Mouse (Mus musculus): ENCODE data around the gene Creg2. TPM values are rescaled to one million over a fixed set of nuclear protein-coding genes. Genes with fewer than 3 reads are reported as not detected.
A peak's percentile ranks its signal among the peaks of the same experiment; 100 is the strongest.
"Not testable (repeated sequence)": the region's sequence is repeated elsewhere in the genome, so short reads cannot be mapped to it uniquely, and the experiment has no call there.

Creg2 gene
- polyA plus RNA-seq, 1 experiment from 2014 or later, result 0.55 TPM

DNA sequence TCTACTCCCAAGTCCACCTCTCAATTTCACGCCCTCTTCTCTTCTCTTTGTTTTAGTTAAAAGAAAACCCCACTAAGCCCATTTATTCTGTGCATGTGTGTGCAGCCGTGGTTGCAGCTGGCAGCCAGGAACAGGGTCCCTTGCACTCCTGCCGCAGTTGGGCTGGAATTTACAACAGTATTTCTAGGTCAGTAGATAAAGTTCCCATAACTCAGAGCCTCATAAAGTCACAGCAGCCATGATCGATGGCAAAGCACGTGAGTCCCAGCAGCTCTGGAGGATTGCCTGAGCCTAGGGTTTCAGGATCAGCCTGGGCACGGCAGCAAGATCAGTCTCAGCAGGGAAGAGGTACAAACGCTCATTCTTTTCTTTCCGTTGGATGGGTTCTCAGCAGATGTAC is 32.8 kb downstream of the Creg2 start:
- Histone ChIP-seq H3K9me3 (no peaks in the 10 kb centered on the region), H3K27me3 (no peaks in the 10 kb centered on the region), H3K9ac (no peak overlapping the region), H3K36me3 (no peaks in the 10 kb centered on the region), H3K4me1 (peaks cover 19% of the 10 kb centered on the region), H3K4me2 (no peak overlapping the region), H3K27ac (no peak overlapping the region), H3K4me3 (no peak overlapping the region)
- no peak for ATAC-seq (ENCODE audit: insufficient number of reproducible peaks, low FRiP score, low TSS enrichment, low read depth)
- WGBS, result 11% methylated on average over 8 of the region's 8 CpGs

DNA sequence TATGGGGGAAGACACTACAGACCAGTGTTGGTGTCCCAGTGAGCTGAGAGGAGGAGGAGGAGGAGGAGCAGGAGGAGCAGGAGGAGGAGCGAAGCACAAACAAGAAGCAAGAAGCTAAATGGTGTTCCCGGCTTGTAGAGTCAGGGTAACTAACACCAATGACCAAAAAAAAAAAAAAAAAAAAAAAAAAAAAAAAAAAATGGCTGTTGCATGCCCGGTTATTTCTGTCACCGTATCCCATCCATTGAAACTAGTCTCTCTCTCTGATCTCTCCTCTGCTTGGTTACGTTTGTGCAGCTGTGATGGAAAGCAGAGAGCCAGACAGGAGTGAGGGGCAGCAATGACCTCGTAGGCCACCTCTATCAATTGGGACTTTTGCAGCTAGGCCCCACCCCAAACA is 35.7 kb downstream of the Creg2 start:
- H3K4me1 ChIP-seq, result peaks cover 19% of the 10 kb centered on the region
- H3K27me3 ChIP-seq, result no peaks in the 10 kb centered on the region
- ATAC-seq (ENCODE audit: insufficient number of reproducible peaks, low FRiP score, low TSS enrichment, low read depth), result no peak
- WGBS, result 66% methylated on average over 6 of the region's 6 CpGs
- no peaks in the 10 kb centered on the region for H3K9me3 ChIP-seq
- no peak overlapping the region for H3K9ac ChIP-seq
- no peak overlapping the region for H3K4me3 ChIP-seq
- H3K36me3 ChIP-seq, result no peaks in the 10 kb centered on the region
- no peak overlapping the region for H3K4me2 ChIP-seq
- H3K27ac ChIP-seq, result no peak overlapping the region

DNA sequence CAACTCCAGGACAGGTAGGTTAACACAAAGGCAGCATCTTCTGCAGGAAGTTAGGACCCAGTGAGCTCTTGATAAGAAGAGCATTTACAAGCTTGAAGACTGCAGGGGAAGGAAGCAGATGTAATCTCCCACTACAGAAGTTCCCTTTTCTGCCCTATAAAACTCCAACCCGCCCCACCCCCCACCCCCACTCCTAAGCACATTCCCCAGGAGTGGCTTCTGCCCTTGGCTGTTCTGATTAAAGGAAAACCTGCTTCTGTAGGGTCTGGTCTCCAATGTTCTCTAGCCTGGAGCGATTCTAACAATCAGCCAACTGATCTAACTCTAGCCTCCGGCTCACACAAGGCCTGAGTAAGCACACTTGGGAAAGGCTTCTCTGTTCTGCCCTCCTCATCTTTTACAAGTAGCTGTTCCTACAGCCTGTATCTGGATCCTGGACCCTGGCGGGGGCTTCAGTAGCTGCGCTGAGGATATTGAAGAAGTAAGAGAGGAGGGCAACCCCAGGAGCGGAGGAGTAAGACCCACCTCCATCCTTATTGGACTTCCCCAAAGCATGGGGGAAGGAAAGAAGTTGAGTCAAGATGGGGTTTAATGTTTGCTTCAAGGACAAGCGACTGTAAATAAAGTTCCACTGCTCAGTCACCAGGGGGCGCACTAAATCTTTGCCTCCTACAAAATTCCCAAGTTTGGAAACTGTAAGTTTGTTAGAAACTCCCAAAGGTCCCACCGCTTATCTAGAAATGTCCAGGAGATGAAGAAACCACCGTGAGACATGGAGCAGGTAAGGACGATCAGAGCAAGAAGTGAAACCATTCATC is 36.6 kb downstream of the Creg2 start:
- H3K9ac ChIP-seq, result no peak overlapping the region
- H3K27ac ChIP-seq, result peak overlapping the region; percentile 18; the same call in 1 of the 2 replicates
- no peaks in the 10 kb centered on the region for H3K36me3 ChIP-seq
- peaks cover 19% of the 10 kb centered on the region for H3K4me1 ChIP-seq
- no peak for ATAC-seq (ENCODE audit: insufficient number of reproducible peaks, low FRiP score, low TSS enrichment, low read depth)
- H3K27me3 ChIP-seq, result no peaks in the 10 kb centered on the region
- no peaks in the 10 kb centered on the region for H3K9me3 ChIP-seq
- H3K4me2 ChIP-seq, result peak overlapping the region; percentile 25; the same call in 1 of the 2 replicates
- WGBS, result 15% methylated on average over 11 of the region's 11 CpGs
- H3K4me3 ChIP-seq, result no peak overlapping the region

DNA sequence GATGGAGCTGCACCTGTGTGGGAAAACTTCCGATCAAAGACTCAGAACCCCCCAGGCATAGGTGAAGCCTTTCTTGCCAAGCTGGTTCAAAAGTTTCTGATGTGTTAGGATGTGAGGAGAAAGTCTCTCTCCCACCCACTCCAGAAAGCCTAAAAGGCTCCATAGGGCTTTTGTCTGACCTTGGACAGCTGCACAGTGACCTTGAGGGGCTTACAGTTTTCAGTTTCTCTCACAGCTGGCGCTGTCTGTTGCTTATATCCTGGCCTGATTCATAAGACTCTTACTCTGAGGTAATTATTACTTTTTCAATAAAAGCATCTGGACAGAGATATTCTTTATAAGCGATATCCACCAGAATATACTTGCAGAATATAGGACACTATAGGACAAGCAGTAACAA is 38.2 kb downstream of the Creg2 start:
- Histone ChIP-seq H3K9ac (no peak overlapping the region), H3K4me3 (no peak overlapping the region), H3K4me2 (no peak overlapping the region), H3K9me3 (no peaks in the 10 kb centered on the region), H3K4me1 (peaks cover 15% of the 10 kb centered on the region), H3K27me3 (no peaks in the 10 kb centered on the region), H3K27ac (no peak overlapping the region), H3K36me3 (no peaks in the 10 kb centered on the region)
- ATAC-seq (ENCODE audit: insufficient number of reproducible peaks, low FRiP score, low TSS enrichment, low read depth), result no peak
- WGBS, result 70% methylated on average over 3 of the region's 3 CpGs

DNA sequence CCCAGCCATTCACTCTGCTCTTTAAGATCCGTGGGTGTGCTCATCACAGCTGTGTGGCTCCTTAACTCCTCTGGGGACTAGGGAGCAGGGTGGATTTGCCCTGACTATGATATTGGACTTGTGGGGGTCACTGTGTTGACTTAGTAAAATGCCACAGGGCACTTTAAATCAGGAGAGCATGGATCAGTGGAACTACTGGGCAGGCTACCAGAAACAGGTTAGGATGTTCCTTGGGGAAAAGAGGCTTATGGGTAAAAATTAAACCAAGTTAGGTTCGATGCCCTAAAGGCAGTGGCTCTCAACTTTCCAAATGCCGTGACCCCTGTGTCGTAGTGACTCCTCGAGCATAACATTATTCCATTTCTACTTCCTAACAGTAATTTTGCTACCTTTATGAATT is 38.8 kb downstream of the Creg2 start:
- H3K4me2 ChIP-seq, result no peak overlapping the region
- H3K9ac ChIP-seq, result no peak overlapping the region
- 68% methylated on average over 5 of the region's 5 CpGs for WGBS
- H3K9me3 ChIP-seq, result no peaks in the 10 kb centered on the region
- no peak for ATAC-seq (ENCODE audit: insufficient number of reproducible peaks, low FRiP score, low TSS enrichment, low read depth)
- no peak overlapping the region for H3K4me3 ChIP-seq
- H3K36me3 ChIP-seq, result no peaks in the 10 kb centered on the region
- no peak overlapping the region for H3K27ac ChIP-seq
- H3K27me3 ChIP-seq, result no peaks in the 10 kb centered on the region
- peaks cover 15% of the 10 kb centered on the region for H3K4me1 ChIP-seq

DNA sequence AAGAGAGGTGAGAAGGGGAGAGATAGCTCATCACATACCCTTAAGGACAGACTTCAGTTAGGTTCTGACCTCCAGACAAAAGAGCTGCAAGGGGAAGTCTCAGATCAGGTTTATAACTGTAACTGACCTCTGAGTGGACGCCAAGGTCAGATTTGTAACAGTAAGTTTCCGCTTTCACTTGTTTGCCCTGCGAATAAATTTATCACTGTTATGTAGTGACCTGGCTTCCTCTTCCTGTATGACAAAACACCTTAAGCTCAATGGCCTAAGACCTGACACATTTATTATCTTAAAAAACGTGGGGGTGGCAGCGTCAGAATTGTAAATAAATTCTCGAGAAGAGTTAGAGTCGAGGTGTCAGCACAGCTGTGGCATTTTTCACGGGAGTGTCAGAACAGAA is 42.7 kb downstream of the Creg2 start:
- no peaks in the 10 kb centered on the region for H3K36me3 ChIP-seq
- WGBS, result 39% methylated on average over 8 of the region's 8 CpGs
- H3K27ac ChIP-seq, result no peak overlapping the region
- H3K4me3 ChIP-seq, result no peak overlapping the region
- H3K27me3 ChIP-seq, result no peaks in the 10 kb centered on the region
- H3K4me1 ChIP-seq, result no peaks in the 10 kb centered on the region
- ATAC-seq (ENCODE audit: insufficient number of reproducible peaks, low FRiP score, low TSS enrichment, low read depth), result no peak
- no peak overlapping the region for H3K9ac ChIP-seq
- H3K9me3 ChIP-seq, result no peaks in the 10 kb centered on the region
- no peak overlapping the region for H3K4me2 ChIP-seq

DNA sequence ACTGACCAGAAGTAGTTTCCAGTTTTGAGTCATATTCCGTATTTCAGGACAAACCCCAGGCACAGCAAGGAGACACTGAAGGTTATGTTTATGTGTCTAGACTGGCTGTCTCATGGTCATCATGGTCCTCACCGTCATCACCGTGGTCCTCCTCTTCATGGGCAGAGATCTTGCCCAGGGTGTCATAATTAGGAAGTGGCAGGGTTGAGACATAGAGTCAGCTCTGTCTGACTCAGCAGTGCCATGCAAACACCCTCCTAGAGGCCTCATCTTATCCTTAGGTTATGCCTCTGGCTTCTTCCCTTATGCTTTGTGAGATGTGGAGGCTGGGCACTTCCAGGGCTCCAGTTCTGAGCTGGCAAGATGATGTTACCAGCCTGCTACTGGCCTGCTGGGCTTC is 48.8 kb downstream of the Creg2 start:
- H3K27ac ChIP-seq, result no peak overlapping the region
- no peaks in the 10 kb centered on the region for H3K9me3 ChIP-seq
- 0 out of 2 replicates have a peak, but pooled peaks cover 4% of the 10 kb centered on the region for H3K4me1 ChIP-seq
- H3K27me3 ChIP-seq, result no peaks in the 10 kb centered on the region
- no peak overlapping the region for H3K4me3 ChIP-seq
- H3K4me2 ChIP-seq, result no peak overlapping the region
- H3K36me3 ChIP-seq, result no peaks in the 10 kb centered on the region
- no peak overlapping the region for H3K9ac ChIP-seq
- 94% methylated on average over 3 of the region's 3 CpGs for WGBS
- no peak for ATAC-seq (ENCODE audit: insufficient number of reproducible peaks, low FRiP score, low TSS enrichment, low read depth)

DNA sequence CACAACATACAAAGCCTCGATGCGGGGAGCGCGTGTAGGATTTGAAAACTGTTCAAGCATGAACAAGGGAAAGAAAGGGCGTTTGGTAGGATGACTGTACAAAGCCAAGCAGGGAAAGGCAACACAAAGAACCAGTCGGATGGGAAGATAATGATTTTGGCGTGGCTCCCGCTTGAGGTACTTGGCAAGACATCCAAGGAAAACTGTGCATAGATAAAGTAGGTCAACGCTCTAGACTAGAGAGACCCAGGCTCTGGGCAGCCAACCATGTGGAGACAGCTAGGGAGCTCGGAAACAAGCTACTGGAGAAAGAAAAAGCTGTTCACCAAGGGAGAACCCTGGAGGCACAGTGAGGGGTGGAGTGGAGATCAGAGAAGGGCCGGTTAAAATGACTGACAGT is 52.5 kb downstream of the Creg2 start:
- no peak overlapping the region for H3K27ac ChIP-seq
- 68% methylated on average over 11 of the region's 11 CpGs for WGBS
- ATAC-seq (ENCODE audit: insufficient number of reproducible peaks, low FRiP score, low TSS enrichment, low read depth), result no peak
- no peaks in the 10 kb centered on the region for H3K27me3 ChIP-seq
- no peak overlapping the region for H3K4me3 ChIP-seq
- H3K4me2 ChIP-seq, result no peak overlapping the region
- no peak overlapping the region for H3K9ac ChIP-seq
- 0 out of 2 replicates have a peak, but pooled peaks cover 4% of the 10 kb centered on the region for H3K4me1 ChIP-seq
- H3K9me3 ChIP-seq, result no peaks in the 10 kb centered on the region
- no peaks in the 10 kb centered on the region for H3K36me3 ChIP-seq

DNA sequence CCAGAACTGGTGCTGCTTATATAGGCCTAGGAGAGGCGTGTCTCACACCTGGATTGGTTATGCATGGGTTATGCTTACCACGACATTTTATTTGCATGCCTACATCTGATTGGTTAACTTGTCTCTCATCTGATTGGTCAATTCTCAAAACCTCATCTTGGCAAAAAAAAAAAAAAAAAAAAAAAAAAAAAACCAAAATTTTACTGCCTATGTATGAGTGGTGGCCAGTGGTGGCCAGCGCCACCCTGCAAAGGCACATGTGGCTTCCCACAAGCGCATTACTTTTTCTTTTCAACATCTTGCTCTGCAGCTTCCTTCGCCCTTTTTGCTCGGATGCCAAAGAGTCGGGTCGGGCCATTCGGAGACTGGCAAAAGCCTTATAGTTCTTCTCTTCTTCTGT is 54.1 kb downstream of the Creg2 start:
- H3K4me1 ChIP-seq; ATAC-seq (ENCODE audit: insufficient number of reproducible peaks, low FRiP score, low TSS enrichment, low read depth); H3K27ac ChIP-seq; H3K9ac ChIP-seq; H3K4me3 ChIP-seq; H3K9me3 ChIP-seq; H3K36me3 ChIP-seq; H3K4me2 ChIP-seq; H3K27me3 ChIP-seq: not testable (repeated sequence)
- WGBS, result 87% methylated on average over 9 of the region's 9 CpGs

DNA sequence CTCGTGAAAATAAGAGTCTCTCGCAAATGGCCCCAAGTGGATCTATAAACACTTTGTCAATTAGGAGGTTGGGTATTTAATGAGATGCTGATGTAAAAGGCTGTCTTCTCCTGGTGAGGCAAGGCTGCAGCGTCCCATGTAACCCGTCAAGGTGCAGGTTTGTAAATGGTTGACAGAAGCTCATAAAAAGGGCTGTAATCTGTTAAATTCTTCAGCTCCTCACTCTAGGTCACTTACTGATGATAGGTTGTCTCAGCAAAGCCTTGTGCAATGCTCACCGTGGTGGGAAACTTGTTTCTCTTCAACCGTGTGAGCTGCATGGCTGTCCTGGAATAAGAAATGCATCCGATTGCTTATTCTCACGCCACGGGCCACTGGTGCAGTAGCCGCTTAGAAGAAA is 57.4 kb downstream of the Creg2 start:
- H3K4me3 ChIP-seq, result no peak overlapping the region
- no peak for ATAC-seq (ENCODE audit: insufficient number of reproducible peaks, low FRiP score, low TSS enrichment, low read depth)
- WGBS, result 46% methylated on average over 10 of the region's 10 CpGs

DNA sequence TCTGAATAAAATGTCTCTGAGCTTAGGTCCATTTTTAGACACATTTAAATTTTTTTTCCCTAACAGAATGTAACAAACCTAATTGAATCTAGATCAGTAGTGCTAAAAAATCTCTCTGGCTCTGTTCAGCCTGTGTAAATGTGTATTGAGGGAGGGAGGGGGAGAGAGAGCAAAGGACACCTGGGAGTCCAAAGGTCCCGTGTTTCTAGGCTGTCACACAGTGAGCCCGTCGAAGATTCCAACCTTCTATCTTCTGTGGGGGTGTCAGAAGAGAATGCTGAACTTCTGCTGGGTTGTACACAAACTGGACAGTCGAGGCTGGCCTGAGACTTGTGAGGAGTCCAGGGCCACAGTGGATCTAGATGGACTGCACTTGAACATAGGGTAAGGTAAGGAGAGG is 59.2 kb downstream of the Creg2 start:
- Histone ChIP-seq H3K4me2 (no peak overlapping the region), H3K4me3 (no peak overlapping the region)
- WGBS, result 62% methylated on average over 4 of the region's 4 CpGs

More for the DNA sequence above, 57.4 kb downstream of the Creg2 start:
- no peaks in the 10 kb centered on the region for H3K27me3 ChIP-seq
- no peak overlapping the region for H3K27ac ChIP-seq
- no peaks in the 10 kb centered on the region for H3K9me3 ChIP-seq
- no peak overlapping the region for H3K4me2 ChIP-seq
- no peaks in the 10 kb centered on the region for H3K36me3 ChIP-seq
- no peak overlapping the region for H3K9ac ChIP-seq
- no peaks in the 10 kb centered on the region for H3K4me1 ChIP-seq

DNA sequence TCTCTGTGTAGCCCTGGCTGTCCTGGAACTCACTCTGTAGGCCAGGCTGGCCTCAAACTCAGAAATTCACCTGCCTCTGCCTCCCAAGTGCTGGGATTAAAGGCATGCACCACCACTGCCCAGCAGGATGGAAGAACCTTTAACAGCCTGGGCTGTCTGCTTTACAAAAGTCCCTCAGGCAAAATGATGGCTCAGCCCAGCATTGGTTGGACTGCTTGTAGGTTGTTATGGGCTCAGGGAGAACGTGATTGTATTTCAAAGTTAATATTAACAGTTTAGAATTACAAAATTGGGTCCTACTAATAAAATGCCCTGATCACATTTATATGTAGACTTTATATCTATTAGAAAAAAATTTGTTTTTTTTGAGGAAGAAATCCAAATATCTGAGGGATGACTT is 59.7 kb downstream of the Creg2 start:
- not testable (repeated sequence) for ATAC-seq (ENCODE audit: insufficient number of reproducible peaks, low FRiP score, low TSS enrichment, low read depth); H3K27ac ChIP-seq; H3K4me2 ChIP-seq; H3K4me1 ChIP-seq; H3K27me3 ChIP-seq; H3K36me3 ChIP-seq; H3K4me3 ChIP-seq; H3K9ac ChIP-seq; H3K9me3 ChIP-seq
- 48% methylated on average over 1 of the region's 1 CpGs for WGBS

More for the DNA sequence above, 59.2 kb downstream of the Creg2 start:
- no peaks in the 10 kb centered on the region for H3K4me1 ChIP-seq
- no peak overlapping the region for H3K9ac ChIP-seq
- no peak for ATAC-seq (ENCODE audit: insufficient number of reproducible peaks, low FRiP score, low TSS enrichment, low read depth)
- no peak overlapping the region for H3K27ac ChIP-seq
- H3K27me3 ChIP-seq, result no peaks in the 10 kb centered on the region
- no peaks in the 10 kb centered on the region for H3K36me3 ChIP-seq
- no peaks in the 10 kb centered on the region for H3K9me3 ChIP-seq

DNA sequence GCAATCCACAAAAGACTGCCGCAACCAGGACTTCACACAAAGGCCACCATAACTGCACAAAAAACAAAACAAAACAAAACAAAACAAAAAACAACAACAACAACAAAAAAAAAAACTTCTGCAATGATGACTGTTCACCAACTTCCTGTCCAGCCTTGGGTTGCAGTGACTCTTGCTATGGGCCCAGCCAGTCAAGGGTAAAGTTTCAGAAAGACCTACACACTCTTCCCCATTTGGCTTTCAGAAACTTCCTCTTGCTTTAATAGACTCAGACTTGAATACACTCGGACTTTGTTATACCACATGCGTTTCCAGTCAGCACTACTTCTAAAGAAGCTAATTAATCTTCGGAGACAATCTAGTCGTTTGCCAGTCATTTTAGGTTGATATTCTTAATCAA is 61.1 kb downstream of the Creg2 start:
- H3K4me3 ChIP-seq, result no peak overlapping the region
- 65% methylated on average over 5 of the region's 5 CpGs for WGBS
- no peak for ATAC-seq (ENCODE audit: insufficient number of reproducible peaks, low FRiP score, low TSS enrichment, low read depth)
- no peaks in the 10 kb centered on the region for H3K9me3 ChIP-seq
- no peaks in the 10 kb centered on the region for H3K27me3 ChIP-seq
- no peak overlapping the region for H3K27ac ChIP-seq
- H3K36me3 ChIP-seq, result no peaks in the 10 kb centered on the region
- no peak overlapping the region for H3K4me2 ChIP-seq
- no peak overlapping the region for H3K9ac ChIP-seq
- H3K4me1 ChIP-seq, result no peaks in the 10 kb centered on the region
